Mouse (Mus musculus) megakaryocyte-erythroid progenitor cell, adult 5-6 weeks (primary cell): Measurements from ENCODE around the gene Brd3. TPM values are rescaled to one million over a fixed set of nuclear protein-coding genes. Genes with fewer than 3 reads are reported as not detected.

Experiments
- ATAC-seq: replicated peaks from 2 replicates; pipeline ENCODE4 v1.8.0; 2016; ENCODE audit warnings: mild to moderate bottlenecking, inconsistent platforms; ENCODE audit not compliant: severe bottlenecking, poor library complexity, low FRiP score, low TSS enrichment
- total RNA-seq, 2 experiments: library from RNA; stranded (forward) in 1 of 2; stranded (reverse) in 1 of 2; fragments of 200-1000, 215-1000 nt in 1 of 2; fragments of >200 nt in 1 of 2; fragmentation: Nextera tagmentation in 1 of 2; gene quantifications; 2 replicates each; pipeline ENCODE4 v1.2.3; 2014 to 2017

Gene Brd3
- total RNA-seq, 2 experiments from 2014 or later, result 40.9 to 68.7 TPM

GRCm38 (mm10) chr2:27442708-27443449, 64.6 kb downstream of the Brd3 start:
- 0 out of 2 replicates have a peak, but pooled peaks have one; percentile 24 for ATAC-seq

DNA sequence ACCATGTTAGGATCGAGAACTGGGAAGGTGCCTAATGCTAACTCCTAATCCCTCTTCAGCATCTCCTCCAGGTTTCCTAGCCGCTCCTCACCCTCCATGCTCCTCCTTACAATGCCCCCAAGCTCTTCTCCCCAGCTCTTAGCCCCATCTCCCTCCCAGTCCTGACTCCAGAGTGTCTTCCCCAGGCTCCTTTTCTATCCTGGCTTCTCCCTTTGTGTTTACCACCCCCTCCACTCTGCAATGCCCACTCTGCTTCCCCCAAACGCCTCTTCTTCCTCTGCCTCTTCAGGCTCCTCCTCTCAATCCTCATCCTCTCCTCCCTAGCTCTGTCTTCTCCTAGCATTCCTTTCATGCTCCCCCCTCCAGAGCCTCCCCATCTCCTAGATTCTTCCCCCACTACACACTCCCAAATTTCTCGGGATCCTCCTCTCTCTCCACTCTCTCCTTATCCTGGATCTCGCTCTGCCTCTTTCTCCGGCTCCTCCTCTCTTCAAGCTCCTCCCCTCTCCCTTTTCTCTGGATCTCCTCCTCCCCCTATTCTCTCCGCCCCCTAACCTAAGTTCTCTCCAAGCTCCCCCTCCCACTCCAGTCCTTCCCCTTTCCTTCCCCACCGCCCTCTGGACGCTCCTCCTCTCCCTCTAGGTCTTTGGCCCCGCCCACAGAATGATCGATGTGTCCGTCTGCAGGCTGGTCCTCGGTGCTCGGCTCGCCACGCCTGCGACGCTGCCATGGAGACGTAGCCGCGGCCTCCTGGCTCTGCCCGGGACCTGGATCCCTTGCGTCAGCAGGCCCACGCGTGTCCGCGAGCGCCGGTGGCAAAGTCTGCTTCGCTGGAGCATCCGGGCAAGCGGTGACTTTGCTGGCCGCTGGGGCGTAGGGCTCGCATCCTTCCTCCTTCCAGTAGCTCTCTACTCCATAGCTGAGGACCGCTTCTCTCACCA, 65.4 kb downstream of the Brd3 start, which contains the start of gene Brd3os:
Gene Brd3os (plus strand): TSS at position 558 of the 941 bp plus-strand sequence.
- peak; percentile 84 for ATAC-seq

GRCm38 (mm10) chr2:27438281-27438680, 69.2 kb downstream of the Brd3 start:
- peak; percentile 77 for ATAC-seq

- no peak for ATAC-seq
Measured at GRCm38 (mm10) chr2:27437876-27438275, 69.6 kb downstream of the Brd3 start.

- ATAC-seq, result no peak
Measured at GRCm38 (mm10) chr2:27432599-27432998, 74.9 kb downstream of the Brd3 start.

- no peak for ATAC-seq
Measured at GRCm38 (mm10) chr2:27430621-27431020, 76.8 kb downstream of the Brd3 start.

DNA sequence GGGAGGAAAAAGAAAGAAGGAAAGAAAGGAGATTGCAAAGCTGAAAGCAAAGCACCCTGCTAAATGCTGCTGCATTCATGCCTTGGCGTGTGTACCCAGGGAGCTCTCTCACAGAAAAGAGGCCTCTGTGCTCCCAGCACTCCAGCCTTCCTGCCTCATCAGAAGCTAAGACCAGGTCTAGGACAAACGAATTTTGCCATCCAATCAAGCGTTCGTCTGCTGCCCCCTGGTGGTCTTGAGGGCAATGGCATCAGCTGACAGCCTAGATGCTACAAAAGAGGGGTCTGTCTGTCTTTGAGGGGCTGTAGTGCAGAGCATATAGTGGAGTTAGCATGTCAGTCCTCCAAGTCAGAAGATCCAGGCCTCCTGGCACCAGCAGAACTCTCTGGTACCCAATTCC, 79.4 kb downstream of the Brd3 start:
- peak; percentile 44 for ATAC-seq

GRCm38 (mm10) chr2:27426855-27427457, 80.5 kb downstream of the Brd3 start, which contains the start of gene Vav2:
TSS of gene Vav2 (minus strand) at chr2:27427033.
- ATAC-seq, result peak; percentile 92

DNA sequence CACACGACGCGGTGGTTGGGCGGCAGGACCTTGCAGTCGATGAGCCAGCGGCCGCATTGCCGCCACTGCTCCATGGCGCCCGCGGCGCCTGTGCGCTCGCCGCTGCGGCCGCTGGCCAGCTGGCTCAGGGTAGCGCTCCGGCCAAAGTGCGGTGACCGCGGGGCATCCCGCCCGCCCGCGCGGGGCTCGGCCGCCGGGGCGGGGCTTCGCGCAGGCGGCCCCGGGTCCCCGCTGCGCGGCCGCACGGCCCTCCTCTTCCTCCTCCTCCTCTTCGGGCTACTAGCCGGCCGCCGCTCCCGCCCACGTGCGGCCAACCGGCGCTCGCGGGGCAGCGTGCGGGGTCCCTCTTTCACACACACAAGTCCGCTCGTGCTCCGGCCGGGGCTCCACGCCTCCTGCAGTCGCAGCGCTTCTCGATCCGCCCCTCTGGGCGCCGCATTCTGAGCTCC, 81.0 kb downstream of the Brd3 start:
- ATAC-seq, result no peak

DNA sequence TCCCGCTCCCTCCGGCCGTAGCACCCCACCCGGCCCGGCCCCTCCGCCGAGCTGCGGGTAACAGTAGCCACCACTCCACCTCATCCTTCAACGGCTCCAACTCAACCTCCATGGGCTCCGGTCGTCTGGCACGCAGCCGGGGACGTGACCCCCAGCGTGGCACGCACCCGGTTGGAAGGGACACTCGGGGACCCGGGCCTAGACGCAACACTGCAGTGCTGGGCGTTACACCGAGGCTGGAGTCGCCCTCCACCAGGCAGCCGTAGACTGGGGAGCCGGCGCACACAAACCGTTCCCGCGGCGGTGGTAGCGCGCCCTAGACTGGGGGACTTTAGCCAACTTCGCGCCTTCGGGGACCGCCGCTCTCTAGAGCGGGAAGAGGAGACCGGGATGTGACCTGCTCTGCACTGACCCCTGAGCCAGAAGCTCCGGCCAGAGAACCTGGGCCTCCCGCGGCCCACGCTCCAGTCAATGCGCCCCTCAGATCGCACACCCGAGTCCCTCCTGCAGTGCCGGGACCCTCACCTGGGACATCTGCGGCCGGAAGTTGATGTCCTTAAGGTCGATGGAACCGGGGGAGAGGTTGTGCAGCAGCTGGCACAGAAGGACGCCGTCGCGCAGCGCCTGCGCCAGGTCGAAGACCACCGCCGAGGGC, 81.6 kb downstream of the Brd3 start:
- no peak for ATAC-seq

GRCm38 (mm10) chr2:27425161-27425611, 82.3 kb downstream of the Brd3 start:
- no peak for ATAC-seq

- no peak for ATAC-seq
Measured at GRCm38 (mm10) chr2:27423596-27423995, 83.9 kb downstream of the Brd3 start.

- no peak for ATAC-seq
Measured at GRCm38 (mm10) chr2:27421293-27422068, 86.0 kb downstream of the Brd3 start.

GRCm38 (mm10) chr2:27418577-27419070, 88.8 kb downstream of the Brd3 start:
- ATAC-seq, result 0 out of 2 replicates have a peak, but pooled peaks have one; percentile 25

DNA sequence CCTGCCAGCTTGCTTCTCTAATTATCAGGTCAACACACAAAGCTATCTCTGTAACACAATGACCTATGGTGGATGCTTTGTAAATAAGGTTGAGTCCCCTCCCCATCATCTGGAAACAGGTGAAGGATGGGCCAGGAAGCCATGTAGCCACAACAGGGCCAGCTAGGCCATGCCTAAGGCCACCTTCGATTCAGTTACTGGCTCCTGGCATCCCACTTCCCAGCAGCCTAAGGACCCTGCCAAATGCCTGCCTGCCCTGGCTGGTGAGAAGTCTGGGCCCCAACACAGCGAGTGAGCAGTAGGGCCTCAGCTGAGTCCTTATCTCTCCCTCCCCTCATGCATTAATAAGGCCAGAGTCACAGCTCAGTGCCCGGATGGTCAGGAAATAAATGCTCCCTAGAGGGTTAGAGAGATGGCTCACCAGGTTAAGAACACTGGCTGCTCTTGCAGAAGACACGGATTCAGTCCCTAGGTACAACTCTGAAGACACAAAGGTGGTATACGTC, 89.8 kb downstream of the Brd3 start:
- peak; percentile 54; the same call in 1 of the 2 replicates for ATAC-seq

GRCm38 (mm10) chr2:27416425-27416824, 91.0 kb downstream of the Brd3 start:
- no peak for ATAC-seq

DNA sequence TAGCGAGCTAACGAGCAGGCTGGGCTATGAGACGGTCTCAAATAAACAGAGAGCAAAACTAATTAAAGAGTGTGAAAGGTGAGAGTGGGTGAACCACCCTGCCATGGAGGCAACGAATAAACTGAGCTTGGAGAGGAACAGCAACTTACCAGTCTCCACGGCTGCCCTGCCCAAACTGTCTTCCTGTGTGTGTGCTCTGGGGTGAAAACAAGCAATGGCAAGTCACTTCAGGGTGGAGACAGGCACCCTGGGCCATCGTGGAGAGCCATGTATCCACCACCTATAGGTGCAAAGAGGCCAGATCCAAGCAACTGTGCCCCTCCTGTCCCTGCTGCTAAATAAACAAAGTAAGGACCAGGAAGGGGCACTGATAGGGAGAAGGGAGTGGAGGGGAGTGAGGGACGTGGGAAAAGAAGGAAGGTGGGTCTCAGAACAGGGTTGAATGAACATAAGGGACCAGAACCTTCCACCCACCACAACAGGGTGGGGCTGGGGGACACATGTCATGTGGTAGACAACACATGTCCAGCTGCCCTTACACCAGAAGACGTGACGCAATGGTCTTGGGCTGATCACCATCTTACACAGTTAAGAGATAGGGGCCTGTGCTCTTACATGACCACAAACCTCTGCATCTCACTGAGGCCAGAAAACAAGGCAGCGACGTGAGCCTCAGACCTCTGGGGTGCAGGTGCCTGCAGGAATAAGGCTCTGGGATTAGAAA, 92.2 kb downstream of the Brd3 start:
- ATAC-seq, result no peak
